Mouse (Mus musculus) hindbrain, embryonic 11.5 days (tissue): ENCODE measurements around the gene Pla2g1b. TPM values are rescaled to one million over a fixed set of nuclear protein-coding genes. Genes with fewer than 3 reads are reported as not detected.

ENCODE experiments used
- ATAC-seq: fragments of 200-750 bp; cut with Nextera tagmentation; 2 replicates; pipeline ENCODE4 v1.8.0; 2017; ENCODE audit warnings: mild to moderate bottlenecking, moderate TSS enrichment, moderate library complexity; ENCODE audit not compliant: low FRiP score
- DNase-seq: peaks from one replicate; pipeline ENCODE4 v3.0.0-alpha.2; 2015; ENCODE audit warnings: low spot score
- H3K27ac ChIP-seq: fragments of 300-500 bp; sonication (generic); 2 replicates; pipeline ENCODE4 v1.5.1; 2014; ENCODE audit warnings: mild to moderate bottlenecking, low read depth, low read length
- H3K27me3 ChIP-seq: fragments of 300-500 bp; sonication (generic); 2 replicates; pipeline ENCODE4 v1.6.1; 2014; ENCODE audit warnings: mild to moderate bottlenecking, low read length, moderate library complexity, mixed read lengths; ENCODE audit not compliant: control insufficient read depth, insufficient read depth
- H3K36me3 ChIP-seq: fragments of 300-500 bp; sonication (generic); 2 replicates; pipeline ENCODE4 v1.6.1; 2014; ENCODE audit warnings: mild to moderate bottlenecking, low read length, moderate library complexity, mixed read lengths; ENCODE audit not compliant: control insufficient read depth, insufficient read depth
- H3K4me1 ChIP-seq: fragments of 300-500 bp; sonication (generic); replicated peaks from 2 replicates; pipeline ENCODE4 v1.6.1; 2014; ENCODE audit warnings: low read length, mixed read lengths; ENCODE audit not compliant: control insufficient read depth, insufficient read depth
- H3K4me2 ChIP-seq: fragments of 300-500 bp; sonication (generic); replicated peaks from 2 replicates; pipeline ENCODE4 v1.6.1; 2014; ENCODE audit warnings: mild to moderate bottlenecking, low read depth, low read length
- H3K4me3 ChIP-seq: fragments of 300-500 bp; sonication (generic); 2 replicates; pipeline ENCODE4 v1.5.1; 2014; ENCODE audit warnings: low read depth, low read length
- H3K9ac ChIP-seq: fragments of 300-500 bp; sonication (generic); 2 replicates; pipeline ENCODE4 v1.6.1; 2014; ENCODE audit warnings: low read depth, low read length
- H3K9me3 ChIP-seq: fragments of 300-500 bp; sonication (generic); 2 replicates; pipeline ENCODE4 v1.6.1; 2016; ENCODE audit warnings: low read length; ENCODE audit not compliant: control insufficient read depth
- WGBS: fragments of 180-500 bp; shearing (Covaris S2); extraction: QIAGEN DNeasy Blood & Tissue Kit; methylation state at CpG from one replicate; pipeline ENCODE4 v1.1.7; 2014; 5-methylcytosine and 5-hydroxymethylcytosine counted together
- polyA plus RNA-seq: library from polyadenylated mRNA; unstranded; fragments of >200 nt; fragmentation: Nextera tagmentation; extraction: Ambion mirVana; gene quantifications from 2 replicates; pipeline ENCODE4 v1.2.1, GENCODE M21; 2014

Gene Pla2g1b
- polyA plus RNA-seq, 1 experiment from 2014 or later = 0.56 TPM

DNA sequence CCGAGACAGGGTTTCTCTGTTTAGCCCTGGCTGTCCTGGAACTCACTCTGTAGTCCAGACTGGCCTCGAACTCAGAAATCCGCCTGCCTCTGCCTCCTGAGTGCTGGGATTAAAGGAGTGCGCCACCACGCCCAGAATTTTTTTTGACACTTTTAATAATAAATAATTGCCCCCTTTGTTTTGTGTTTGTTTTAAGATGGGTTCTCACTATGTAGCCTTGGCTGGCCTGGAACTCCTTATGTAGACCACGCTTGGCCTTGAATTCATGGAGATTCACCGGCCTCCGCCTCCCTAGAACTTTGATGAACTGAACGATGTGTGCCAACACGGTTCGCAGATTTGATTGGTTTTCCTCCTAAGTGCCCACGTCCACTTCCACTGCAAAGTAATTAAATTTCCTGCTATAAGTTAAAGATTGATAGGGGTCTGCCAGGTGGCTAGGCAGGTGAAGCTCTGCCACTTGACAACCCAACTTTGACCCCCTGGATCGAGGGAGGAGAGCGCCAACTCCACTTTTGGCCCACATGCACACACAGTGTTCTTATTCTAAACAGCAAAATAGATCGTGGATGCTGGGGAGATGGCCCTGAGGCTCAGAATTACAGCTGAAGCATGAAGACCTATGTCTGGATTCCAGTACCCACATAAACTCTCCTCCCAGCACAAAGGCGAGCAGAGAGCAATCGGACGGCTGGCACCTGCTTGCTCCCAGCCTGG lies 19.6 kb downstream of the Pla2g1b start:
- Histone ChIP-seq H3K27ac (no peak overlapping the region), H3K27me3 (peaks cover 13% of the 10 kb centered on the region), H3K4me1 (peaks cover 3% of the 10 kb centered on the region; the same call in 1 of the 2 replicates), H3K9ac (no peak overlapping the region), H3K4me2 (no peak overlapping the region), H3K36me3 (no peaks in the 10 kb centered on the region), H3K4me3 (no peak overlapping the region), H3K9me3 (no peaks in the 10 kb centered on the region)
- DNase-seq (no peak), ATAC-seq (no peak)
- 88% methylated on average over 18 of the region's 18 CpGs for WGBS

- H3K27me3 ChIP-seq = peaks cover 6% of the 10 kb centered on the region; the same call in 1 of the 2 replicates
- no peaks in the 10 kb centered on the region for H3K36me3 ChIP-seq
- H3K4me3 ChIP-seq = no peak overlapping the region
- H3K9ac ChIP-seq = no peak overlapping the region
- H3K9me3 ChIP-seq = no peaks in the 10 kb centered on the region
- H3K27ac ChIP-seq = no peak overlapping the region
- H3K4me2 ChIP-seq = no peak overlapping the region
- DNase-seq (no peak), ATAC-seq (no peak)
- 56% methylated on average over 4 of the region's 4 CpGs for WGBS
- peaks cover 5% of the 10 kb centered on the region for H3K4me1 ChIP-seq
Observed at GRCm38 (mm10) chr5:115486726-115487125, 20.7 kb downstream of the Pla2g1b start.

- Histone ChIP-seq H3K27me3 (peaks cover 4% of the 10 kb centered on the region; the same call in 1 of the 2 replicates), H3K9me3 (no peaks in the 10 kb centered on the region), H3K4me3 (no peak overlapping the region), H3K9ac (no peak overlapping the region), H3K27ac (no peak overlapping the region), H3K36me3 (no peaks in the 10 kb centered on the region), H3K4me1 (peaks cover 9% of the 10 kb centered on the region), H3K4me2 (no peak overlapping the region)
- DNase-seq (no peak), ATAC-seq (no peak)
- 83% methylated on average over 8 of the region's 8 CpGs for WGBS
Observed at GRCm38 (mm10) chr5:115487353-115487752, 21.3 kb downstream of the Pla2g1b start.

- H3K36me3 ChIP-seq = no peaks in the 10 kb centered on the region
- no peak overlapping the region for H3K9ac ChIP-seq
- no peak overlapping the region for H3K4me2 ChIP-seq
- DNase-seq = no peak
- 72% methylated on average over 9 of the region's 9 CpGs for WGBS
- peaks cover 6% of the 10 kb centered on the region; the same call in 1 of the 2 replicates for H3K4me1 ChIP-seq
- H3K4me3 ChIP-seq = no peak overlapping the region
- no peak overlapping the region for H3K27ac ChIP-seq
- H3K9me3 ChIP-seq = no peaks in the 10 kb centered on the region
- no peak for ATAC-seq
- H3K27me3 ChIP-seq = no peaks in the 10 kb centered on the region
Observed at GRCm38 (mm10) chr5:115487942-115488580, 22.0 kb downstream of the Pla2g1b start.

- peak; percentile 86 for DNase-seq
- Histone ChIP-seq H3K9ac (peak overlapping the region; percentile 78), H3K36me3 (no peaks in the 10 kb centered on the region), H3K4me2 (peak overlapping the region; percentile 54), H3K27ac (peak overlapping the region; percentile 100), H3K27me3 (no peaks in the 10 kb centered on the region), H3K4me3 (peak overlapping the region; percentile 26), H3K4me1 (peaks cover 6% of the 10 kb centered on the region; the same call in 1 of the 2 replicates), H3K9me3 (no peaks in the 10 kb centered on the region)
- peak; percentile 81 for ATAC-seq
- WGBS = under 1% methylated on average over 37 of the region's 39 CpGs
Observed at GRCm38 (mm10) chr5:115488841-115489698, 23.0 kb downstream of the Pla2g1b start.

DNA sequence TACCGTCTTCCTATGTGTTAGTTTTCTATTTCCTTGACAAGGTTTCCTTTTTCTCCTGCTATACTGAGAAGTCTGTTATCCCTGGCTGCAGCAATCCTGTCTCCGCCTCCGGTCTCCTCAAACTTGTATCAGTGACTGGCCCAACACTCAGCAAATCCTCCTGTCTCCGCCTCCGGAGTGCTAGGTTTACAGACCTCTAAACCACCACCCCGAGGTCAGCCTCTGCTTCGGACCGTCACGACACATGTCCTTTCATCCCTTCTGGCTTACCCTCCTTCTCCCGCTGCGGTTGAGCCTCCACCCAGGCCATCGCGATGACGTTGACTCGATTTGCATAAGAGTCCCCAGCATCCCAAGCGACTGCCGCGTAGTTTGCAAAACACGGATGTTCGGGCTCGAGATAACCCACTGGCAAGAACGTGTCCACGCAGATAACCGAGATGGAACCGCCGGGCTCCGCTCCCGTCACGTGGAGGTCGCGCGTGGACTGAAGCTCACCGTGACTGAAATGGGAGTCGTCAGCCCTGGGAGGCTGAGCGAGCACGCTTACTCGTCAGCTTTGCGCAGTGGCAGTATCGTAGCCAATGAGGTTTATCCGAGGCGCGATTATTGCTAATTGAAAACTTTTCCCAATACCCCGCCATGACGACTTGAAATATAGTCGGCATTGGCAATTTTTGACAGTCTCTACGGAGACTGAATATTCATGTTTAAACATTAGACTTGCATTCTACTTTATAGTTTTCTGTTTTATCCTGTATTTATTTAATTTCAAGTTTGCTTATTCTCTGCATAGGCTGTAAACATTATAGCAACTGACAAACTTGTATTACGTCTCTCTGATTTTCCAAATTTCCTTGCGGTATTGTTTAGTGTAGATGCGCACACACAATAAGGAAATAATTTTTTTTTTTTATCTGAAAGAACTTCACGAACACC lies 23.9 kb downstream of the Pla2g1b start:
- Histone ChIP-seq H3K9me3 (no peaks in the 10 kb centered on the region), H3K4me2 (peak overlapping the region; percentile 54), H3K4me1 (peaks cover 6% of the 10 kb centered on the region; the same call in 1 of the 2 replicates), H3K27ac (peak overlapping the region; percentile 100), H3K27me3 (no peaks in the 10 kb centered on the region), H3K9ac (peak overlapping the region; percentile 86), H3K4me3 (peak overlapping the region; percentile 26), H3K36me3 (no peaks in the 10 kb centered on the region)
- ATAC-seq (peak; percentile 83), DNase-seq (peak; percentile 88)
- WGBS = under 1% methylated on average over 50 of the region's 50 CpGs

GRCm38 (mm10) chr5:115490638-115491000 lies 24.6 kb downstream of the Pla2g1b start:
- 0 out of 2 replicates have a peak overlapping the region, but pooled peaks have one; percentile 18 for H3K27ac ChIP-seq
- peaks cover 6% of the 10 kb centered on the region; the same call in 1 of the 2 replicates for H3K4me1 ChIP-seq
- no peak overlapping the region for H3K9ac ChIP-seq
- H3K9me3 ChIP-seq = no peaks in the 10 kb centered on the region
- WGBS = 11% methylated on average over 8 of the region's 8 CpGs
- no peak for DNase-seq
- H3K36me3 ChIP-seq = no peaks in the 10 kb centered on the region
- no peaks in the 10 kb centered on the region for H3K27me3 ChIP-seq
- H3K4me3 ChIP-seq = no peak overlapping the region
- no peak overlapping the region for H3K4me2 ChIP-seq
- ATAC-seq = no peak

DNA sequence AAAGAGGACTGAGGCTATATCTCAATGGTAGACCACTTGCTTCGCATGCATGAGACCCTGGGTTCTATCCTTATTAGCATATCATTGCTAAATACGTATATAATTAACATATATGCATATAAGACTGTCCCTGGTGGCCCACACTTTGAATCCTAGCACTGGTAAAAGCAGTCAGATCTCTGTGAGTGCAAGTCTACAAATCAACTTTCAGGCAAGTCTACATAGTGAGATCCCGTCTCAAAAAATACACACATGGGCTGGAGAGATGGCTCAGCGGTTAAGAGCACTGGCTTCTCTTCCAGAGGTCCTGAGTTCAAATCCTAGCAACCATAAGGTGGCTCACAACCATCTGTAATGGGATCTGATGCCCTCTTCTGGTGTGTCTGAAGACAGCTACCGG lies 25.0 kb downstream of the Pla2g1b start:
- Histone ChIP-seq H3K27ac (no peak overlapping the region), H3K4me2 (no peak overlapping the region), H3K27me3 (no peaks in the 10 kb centered on the region), H3K9me3 (no peaks in the 10 kb centered on the region), H3K4me3 (no peak overlapping the region), H3K36me3 (no peaks in the 10 kb centered on the region), H3K9ac (no peak overlapping the region), H3K4me1 (peaks cover 6% of the 10 kb centered on the region; the same call in 1 of the 2 replicates)
- 36% methylated on average over 5 of the region's 5 CpGs for WGBS
- DNase-seq (no peak), ATAC-seq (no peak)
